ENCODE assay signal across 9 mouse cellular contexts in the genomic region with DNA sequence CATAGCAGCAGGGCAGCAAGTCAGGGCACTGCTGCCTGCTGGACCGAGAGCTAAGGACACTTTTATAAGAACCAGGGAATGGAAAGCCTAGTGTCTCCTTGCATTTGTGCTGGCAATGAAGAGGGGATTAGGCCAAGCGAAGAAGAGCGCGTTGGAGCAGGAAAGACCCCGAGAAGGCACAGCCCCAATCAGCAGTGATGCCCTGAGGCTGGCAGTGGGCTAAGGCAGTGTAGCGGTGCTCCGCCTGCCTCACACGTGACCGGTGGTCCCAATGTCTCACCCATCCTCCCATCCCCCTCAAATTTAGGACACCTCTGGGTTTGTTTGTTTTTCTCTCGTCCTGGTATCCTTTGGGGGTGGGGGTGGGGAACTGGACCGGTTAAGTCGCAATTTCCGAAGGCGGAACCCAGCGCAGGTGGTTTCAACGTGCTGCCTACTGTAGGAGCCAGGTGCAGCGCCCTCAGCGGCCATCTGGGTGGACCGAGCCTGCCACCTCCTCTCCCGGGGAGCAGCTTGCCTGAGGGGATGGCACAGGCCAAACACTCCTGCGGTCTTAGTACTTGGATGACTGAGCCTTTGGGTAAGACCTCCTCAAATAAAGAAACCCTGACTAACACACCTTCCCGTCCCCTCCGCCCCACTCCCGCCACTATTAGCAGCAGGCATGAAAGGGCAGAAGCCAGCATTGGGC. TPM values are rescaled to one million over a fixed set of nuclear protein-coding genes. Genes with fewer than 3 reads are reported as not detected.
DNase-seq lines count a peak whose midpoint lies in the region; ATAC-seq and TF ChIP-seq lines count a peak whose summit lies in the region.
"Had no signal": no experiment of that assay in that cellular context is flagged by ENCODE, and none has a peak within 500 bp of the region (broad histone marks: within the 10 kb centered on the region; RNA-seq: fewer than 3 reads in every experiment).

No protein-coding gene starts in this region.

- no peaks in the 10 kb centered on the region for H3K36me3 ChIP-seq in lung, embryonic 14.5 days (ENCODE audit: insufficient read depth)
- H3K36me3 ChIP-seq in embryonic facial prominence, embryonic 12.5 days = no peaks in the 10 kb centered on the region
- no peaks in the 10 kb centered on the region for H3K36me3 ChIP-seq in kidney, embryonic 16.5 days (ENCODE audit: insufficient read depth, low read length)
- no peaks in the 10 kb centered on the region for H3K36me3 ChIP-seq in neural tube, embryonic 14.5 days (ENCODE audit: control insufficient read depth, insufficient read depth, low read length)

- no peaks in the 10 kb centered on the region for H3K27me3 ChIP-seq in lung, embryonic 14.5 days (ENCODE audit: insufficient read depth, low read length)
- H3K27me3 ChIP-seq in embryonic facial prominence, embryonic 12.5 days = peaks cover 8% of the 10 kb centered on the region; the same call in 1 of the 2 replicates
- 0 out of 2 replicates have a peak, but pooled peaks cover 5% of the 10 kb centered on the region for H3K27me3 ChIP-seq in kidney, embryonic 16.5 days (ENCODE audit: insufficient read depth, low read length)
- H3K27me3 ChIP-seq in neural tube, embryonic 14.5 days (ENCODE audit: control insufficient read depth, insufficient read depth, low read length) = no peaks in the 10 kb centered on the region

- no peaks in the 10 kb centered on the region for H3K9me3 ChIP-seq in lung, embryonic 14.5 days (ENCODE audit: low read depth, low read length)
- H3K9me3 ChIP-seq in embryonic facial prominence, embryonic 12.5 days = no peaks in the 10 kb centered on the region
- H3K9me3 ChIP-seq in kidney, embryonic 16.5 days (ENCODE audit: low read length) = no peaks in the 10 kb centered on the region
- H3K9me3 ChIP-seq in neural tube, embryonic 14.5 days (ENCODE audit: control insufficient read depth, low read length) = no peaks in the 10 kb centered on the region

- no peak for ATAC-seq in lung, embryonic 14.5 days (ENCODE audit: insufficient read depth)
- no peak for ATAC-seq in embryonic facial prominence, embryonic 12.5 days (ENCODE audit: insufficient number of reproducible peaks, insufficient read depth, low FRiP score, low TSS enrichment)
- peak; percentile 18; the same call in 1 of the 2 replicates for ATAC-seq in kidney, embryonic 16.5 days (ENCODE audit: low FRiP score, low TSS enrichment)
- ATAC-seq in neural tube, embryonic 14.5 days (ENCODE audit: low read depth) = no peak
- ATAC-seq in erythroid progenitor cell, adult 5-6 weeks (replicated peaks; ENCODE audit: low FRiP score, poor library complexity, severe bottlenecking) = no peak

- no peak for TF ChIP-seq CTCF in lung, embryonic 14.5 days (IDR thresholded peaks at IDR 0.05; ENCODE audit: low read depth)

- no peak overlapping the region for H3K9ac ChIP-seq in lung, embryonic 14.5 days
- H3K9ac ChIP-seq in embryonic facial prominence, embryonic 12.5 days = peak overlapping the region; percentile 30; the same call in 1 of the 2 replicates
- H3K9ac ChIP-seq in kidney, embryonic 16.5 days (replicated peaks; ENCODE audit: low read length) = 0 out of 2 replicates have a peak overlapping the region, but pooled peaks have one; percentile 4
- H3K9ac ChIP-seq in neural tube, embryonic 14.5 days (replicated peaks; ENCODE audit: low read depth, low read length) = no peak overlapping the region

- 19% methylated on average over 24 of the region's 24 CpGs for WGBS in lung, embryonic 14.5 days
- WGBS in embryonic facial prominence, embryonic 12.5 days = 10% methylated on average over 24 of the region's 24 CpGs
- WGBS in kidney, embryonic 16.5 days = 16% methylated on average over 24 of the region's 24 CpGs
- 14% methylated on average over 24 of the region's 24 CpGs for WGBS in neural tube, embryonic 14.5 days

- H3K4me3 ChIP-seq in lung, embryonic 14.5 days (ENCODE audit: low read depth, low read length) = no peak overlapping the region
- 0 out of 2 replicates have a peak overlapping the region, but pooled peaks have one; percentile 9 for H3K4me3 ChIP-seq in embryonic facial prominence, embryonic 12.5 days
- H3K4me3 ChIP-seq in kidney, embryonic 16.5 days (ENCODE audit: low read length) = peak overlapping the region; percentile 8; the same call in 1 of the 2 replicates
- H3K4me3 ChIP-seq in neural tube, embryonic 14.5 days (ENCODE audit: low read depth, low read length) = no peak overlapping the region

- H3K4me1 ChIP-seq in lung, embryonic 14.5 days (ENCODE audit: insufficient read depth) = no peaks in the 10 kb centered on the region
- H3K4me1 ChIP-seq in embryonic facial prominence, embryonic 12.5 days = peaks cover 14% of the 10 kb centered on the region; the same call in 1 of the 2 replicates
- peaks cover 15% of the 10 kb centered on the region; the same call in 1 of the 2 replicates for H3K4me1 ChIP-seq in kidney, embryonic 16.5 days (ENCODE audit: insufficient read depth, low read length)
- no peaks in the 10 kb centered on the region for H3K4me1 ChIP-seq in neural tube, embryonic 14.5 days (ENCODE audit: control insufficient read depth, insufficient read depth, low read length)

- DNase-seq in lung, embryonic 14.5 days = no peak
- DNase-seq in lung, postnatal 25 days (ENCODE audit: low spot score) = no peak
- DNase-seq in Muller cell, postnatal 12 days (ENCODE audit: inconsistent ontology term) = no peak
- no peak for DNase-seq in thymus, postnatal 36 days
- DNase-seq: heart, postnatal 36 days had no signal

- H3K4me2 ChIP-seq in lung, embryonic 14.5 days = peak overlapping the region; percentile 18; the same call in 1 of the 2 replicates
- H3K4me2 ChIP-seq in embryonic facial prominence, embryonic 12.5 days (replicated peaks) = peak overlapping the region; percentile 10
- peak overlapping the region; percentile 43 for H3K4me2 ChIP-seq in kidney, embryonic 16.5 days (replicated peaks; ENCODE audit: low read depth, low read length)
- peak overlapping the region; percentile 9; the same call in 1 of the 2 replicates for H3K4me2 ChIP-seq in neural tube, embryonic 14.5 days (ENCODE audit: low read depth, low read length)

- H3K27ac ChIP-seq in lung, embryonic 14.5 days (ENCODE audit: low read depth) = no peak overlapping the region
- H3K27ac ChIP-seq in embryonic facial prominence, embryonic 12.5 days = no peak overlapping the region
- H3K27ac ChIP-seq in kidney, embryonic 16.5 days (ENCODE audit: low read length) = no peak overlapping the region
- H3K27ac ChIP-seq in neural tube, embryonic 14.5 days (ENCODE audit: low read depth, low read length) = no peak overlapping the region

RNA-seq across cellular contexts. Expression of a gene that starts 15.2 kb away (rescaled TPM):
- polyA plus RNA-seq in lung, embryonic 14.5 days (2014; fragmentation: Nextera tagmentation; extraction: Ambion mirVana) = 4.0 and 5.5 TPM in 2 replicates
- polyA plus RNA-seq in embryonic facial prominence, embryonic 12.5 days (2016; fragmentation: Nextera tagmentation; extraction: Ambion mirVana) = 6.9 and 8.3 TPM in 2 replicates
- polyA plus RNA-seq in kidney, embryonic 16.5 days (2015; fragmentation: Nextera tagmentation; extraction: Ambion mirVana) = 5.8 and 5.9 TPM in 2 replicates
- 0.54 and 3.6 TPM in 2 replicates for polyA plus RNA-seq in neural tube, embryonic 14.5 days (2014; fragmentation: Nextera tagmentation; extraction: Ambion mirVana)
- total RNA-seq in erythroid progenitor cell, adult 5-6 weeks (2015; ENCODE audit: low replicate concordance) = 34.0 and 39.3 TPM in 2 replicates
- 65.2 and 96.7 TPM in 2 replicates for total RNA-seq in erythroid progenitor cell, adult 5-6 weeks (2017; ENCODE audit: low replicate concordance)

RNA-seq across cellular contexts. Expression of a gene that starts 21.5 kb away (rescaled TPM):
- polyA plus RNA-seq in lung, embryonic 14.5 days (2014; fragmentation: Nextera tagmentation; extraction: Ambion mirVana) = 191 and 206 TPM in 2 replicates
- polyA plus RNA-seq in embryonic facial prominence, embryonic 12.5 days (2016; fragmentation: Nextera tagmentation; extraction: Ambion mirVana) = 197 and 211 TPM in 2 replicates
- 217 and 226 TPM in 2 replicates for polyA plus RNA-seq in kidney, embryonic 16.5 days (2015; fragmentation: Nextera tagmentation; extraction: Ambion mirVana)
- polyA plus RNA-seq in neural tube, embryonic 14.5 days (2014; fragmentation: Nextera tagmentation; extraction: Ambion mirVana) = 171 and 179 TPM in 2 replicates
- 10.8 and 15.9 TPM in 2 replicates for total RNA-seq in erythroid progenitor cell, adult 5-6 weeks (2015; ENCODE audit: low replicate concordance)
- 9.5 and 12.0 TPM in 2 replicates for total RNA-seq in erythroid progenitor cell, adult 5-6 weeks (2017; ENCODE audit: low replicate concordance)

RNA-seq across cellular contexts. Expression of a gene that starts 49.4 kb away (rescaled TPM):
- polyA plus RNA-seq in lung, embryonic 14.5 days (2014; fragmentation: Nextera tagmentation; extraction: Ambion mirVana) = 0.45 TPM in 1 of 2 replicates, not detected in the other
- polyA plus RNA-seq in embryonic facial prominence, embryonic 12.5 days (2016; fragmentation: Nextera tagmentation; extraction: Ambion mirVana) = 0.14 and 0.39 TPM in 2 replicates
- polyA plus RNA-seq in kidney, embryonic 16.5 days (2015; fragmentation: Nextera tagmentation; extraction: Ambion mirVana) = 0.15 and 0.32 TPM in 2 replicates
- not detected in 2 replicates for polyA plus RNA-seq in neural tube, embryonic 14.5 days (2014; fragmentation: Nextera tagmentation; extraction: Ambion mirVana)
- not detected in 2 replicates for total RNA-seq in erythroid progenitor cell, adult 5-6 weeks (2015; ENCODE audit: low replicate concordance)
- not detected in 2 replicates for total RNA-seq in erythroid progenitor cell, adult 5-6 weeks (2017; ENCODE audit: low replicate concordance)

Comparison
In these comparisons a context has a peak if more than half of its experiments do, and no peak if none do; other contexts are left out.
1. H3K4me3 ChIP-seq: peak in embryonic facial prominence, embryonic 12.5 days (single experiment) and kidney, embryonic 16.5 days (single experiment); none in lung, embryonic 14.5 days (single experiment) and neural tube, embryonic 14.5 days (single experiment).
2. H3K9ac ChIP-seq: peak in embryonic facial prominence, embryonic 12.5 days (single experiment) and kidney, embryonic 16.5 days (single experiment); none in lung, embryonic 14.5 days (single experiment) and neural tube, embryonic 14.5 days (single experiment).
3. Peak in every context shown above with its lines, with median percentiles within 50 percentile points of each other: H3K4me2 ChIP-seq.